Mouse (Mus musculus) urinary bladder, postnatal 14 days (tissue): ENCODE results near the gene Cds2.
"Not testable (repeated sequence)": the region's sequence is repeated elsewhere in the genome, so short reads cannot be mapped to it uniquely, and the experiment has no call there.

Experiments
- DNase-seq: peaks from one replicate; pipeline ENCODE4 v3.0.0; 2021; ENCODE audit warnings: low spot score

Gene Cds2

DNA sequence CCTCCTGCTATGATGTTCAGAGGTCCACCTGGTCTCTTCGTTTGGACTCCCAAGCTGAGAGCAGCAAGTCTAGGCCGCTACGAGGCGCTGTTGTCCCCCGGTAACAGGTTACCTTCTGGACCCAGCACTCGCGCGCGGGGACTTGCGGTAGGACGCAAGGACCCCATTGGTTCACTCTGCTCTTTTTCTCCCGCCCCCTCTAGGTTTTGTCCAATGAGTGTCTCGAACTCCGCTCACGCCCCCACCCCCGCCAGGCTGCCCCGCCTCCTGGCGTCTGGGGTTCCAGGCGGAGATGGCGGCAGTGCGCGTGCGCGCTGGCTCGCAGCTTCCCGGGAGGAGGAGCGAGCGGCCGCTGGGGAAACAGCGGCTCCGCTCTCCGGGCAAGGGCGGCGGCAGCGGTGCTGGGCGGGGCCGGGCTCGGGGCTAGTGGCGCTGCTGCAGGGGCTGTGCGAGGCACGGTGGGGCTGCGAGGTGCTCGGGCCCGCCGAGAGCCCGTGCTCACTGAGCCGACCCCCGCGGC lies at the start of gene Cds2:
Gene Cds2 (plus strand): TSS at position 270 of the 520 bp plus-strand sequence.
- peak; percentile 99 for DNase-seq

DNA sequence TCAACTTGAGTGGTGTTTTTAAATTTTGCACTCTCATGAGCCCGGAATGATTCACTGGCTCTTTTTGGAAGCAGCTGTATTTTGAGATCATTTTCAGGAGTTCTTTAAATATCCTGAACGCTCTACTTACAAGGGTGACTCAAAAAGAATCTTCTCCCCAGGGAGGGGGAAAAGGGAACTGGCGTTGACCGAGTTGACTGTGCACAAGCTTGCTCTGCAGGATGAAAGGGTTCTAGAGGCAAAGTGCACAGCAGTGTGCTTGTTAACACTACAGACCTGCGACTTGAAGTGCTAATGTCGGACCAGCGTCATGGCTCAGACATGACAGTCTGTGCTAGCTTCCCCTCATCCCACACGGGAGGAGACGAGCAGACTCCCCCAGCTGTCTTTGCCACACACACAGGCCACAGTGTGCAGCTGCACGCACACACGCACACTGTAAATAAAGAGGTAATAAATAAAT lies 41.3 kb upstream of the Cds2 start:
- no peak for DNase-seq

DNA sequence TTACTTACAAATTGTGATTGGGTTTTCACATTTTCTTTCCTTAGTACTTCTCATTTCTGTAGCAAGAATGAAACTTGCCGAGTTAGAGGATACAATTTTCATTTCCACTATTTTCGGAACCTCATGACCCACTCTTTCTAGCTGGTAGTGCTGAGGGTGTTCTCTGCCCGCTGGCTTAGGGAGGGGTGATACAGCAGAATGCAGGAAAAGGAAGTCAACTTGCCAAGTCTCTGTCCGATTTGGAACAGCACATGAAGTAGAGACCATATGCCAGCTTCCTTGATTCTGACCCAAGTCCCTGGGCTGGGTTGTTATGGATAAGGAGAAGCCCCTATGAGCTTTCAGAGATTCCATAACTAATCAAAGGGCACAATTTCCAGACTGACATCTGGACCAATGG lies 38.6 kb upstream of the Cds2 start:
- no peak for DNase-seq

DNA sequence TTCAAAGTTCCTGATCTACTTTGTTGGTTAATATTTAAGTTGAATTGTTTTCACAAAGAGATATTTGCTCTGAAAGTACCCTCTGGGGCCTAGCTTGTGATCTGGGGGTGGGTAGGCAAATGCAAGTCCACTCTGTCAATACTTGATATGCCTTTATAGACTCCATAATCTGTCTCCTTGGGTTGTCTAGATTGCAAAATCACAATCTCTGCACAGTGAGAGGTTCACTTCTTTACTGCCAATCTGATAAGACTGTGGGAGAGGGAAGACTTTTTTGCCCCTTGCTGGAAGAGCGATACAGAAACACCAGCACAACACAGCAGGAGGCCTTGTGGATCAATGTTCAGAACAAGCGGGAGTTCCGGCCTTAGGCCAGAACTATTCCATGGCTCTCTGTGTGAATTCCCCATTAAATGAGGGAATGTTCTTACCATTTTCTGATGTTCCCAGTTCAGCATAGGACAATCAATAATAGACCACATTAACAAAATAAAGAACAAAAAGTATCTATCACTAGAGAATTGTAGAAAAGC lies 30.5 kb upstream of the Cds2 start:
- DNase-seq: no peak

DNA sequence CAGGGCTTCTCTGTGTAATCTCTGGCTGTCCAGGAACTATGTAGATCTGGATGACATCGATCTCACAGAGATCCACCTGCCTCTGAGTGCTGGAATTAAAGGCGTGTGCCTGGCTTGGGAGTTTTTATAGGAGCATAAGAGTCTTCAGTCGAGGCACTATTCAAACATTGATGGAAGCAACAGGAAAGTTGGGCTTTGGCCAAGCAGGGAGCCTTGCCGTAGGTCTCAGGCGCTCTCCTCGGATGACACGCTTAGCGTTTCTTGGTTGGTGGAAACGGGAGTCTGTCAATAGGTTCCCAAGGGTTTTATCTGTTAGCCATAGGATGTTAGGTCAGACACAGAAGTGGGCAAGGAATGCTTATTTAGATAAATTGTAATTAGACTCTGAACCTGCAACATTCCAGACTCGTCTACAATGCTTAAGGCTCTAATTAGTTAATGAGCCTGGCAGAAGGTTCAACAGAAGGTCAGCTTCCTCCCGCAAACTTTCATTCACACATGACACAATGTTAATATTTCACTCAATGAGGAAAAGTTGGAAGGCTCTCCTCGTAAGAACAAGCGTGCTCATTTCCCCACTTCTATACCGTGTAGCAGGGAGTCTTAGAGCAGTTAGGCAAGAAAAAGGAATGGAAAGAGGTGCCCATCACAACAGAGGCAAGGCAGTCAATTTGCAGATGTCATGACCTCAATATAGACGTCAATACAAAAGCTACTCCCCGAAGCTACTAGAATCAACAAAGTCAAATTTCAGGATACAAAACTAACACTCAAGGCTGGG lies 28.8 kb upstream of the Cds2 start:
- no peak for DNase-seq

DNA sequence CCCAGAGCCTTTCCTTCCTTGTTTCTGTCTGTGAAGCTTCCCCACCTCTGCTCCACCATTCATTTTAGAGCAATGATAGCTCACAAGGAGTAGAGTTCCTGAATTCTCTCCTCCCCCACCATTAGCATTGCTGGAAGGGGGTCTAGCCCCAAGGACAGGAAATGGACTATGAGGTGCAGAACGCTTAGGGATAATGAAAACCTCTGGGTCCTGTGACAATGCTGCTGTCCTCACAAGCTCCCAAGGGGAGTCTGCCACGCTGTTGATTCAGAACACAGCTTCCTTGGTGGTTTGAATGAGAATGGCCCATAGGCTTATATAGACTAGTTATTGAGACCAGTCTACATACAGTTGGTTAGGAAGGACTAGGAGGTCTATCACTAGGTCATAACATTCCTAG lies 27.7 kb upstream of the Cds2 start:
- DNase-seq: no peak

DNA sequence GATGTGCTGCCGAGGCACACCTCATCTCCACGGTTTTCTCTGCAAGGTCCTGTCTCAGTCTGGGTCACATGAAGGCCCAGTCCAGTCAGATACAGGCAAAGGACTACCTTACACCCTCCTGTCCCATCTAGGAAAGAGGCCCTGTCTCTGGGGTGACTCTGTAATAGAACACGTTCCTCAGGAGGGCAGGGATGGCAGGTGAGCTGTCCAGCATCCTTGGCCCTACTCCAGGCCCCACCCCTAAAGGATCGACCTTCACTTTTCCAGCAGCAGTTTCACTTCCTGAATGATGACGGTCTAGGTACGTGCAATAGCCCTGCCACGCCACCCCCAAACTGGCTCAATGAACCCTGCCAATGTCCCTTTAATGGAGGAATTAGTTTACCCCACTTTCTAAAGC lies 27.0 kb upstream of the Cds2 start:
- DNase-seq: no peak

DNA sequence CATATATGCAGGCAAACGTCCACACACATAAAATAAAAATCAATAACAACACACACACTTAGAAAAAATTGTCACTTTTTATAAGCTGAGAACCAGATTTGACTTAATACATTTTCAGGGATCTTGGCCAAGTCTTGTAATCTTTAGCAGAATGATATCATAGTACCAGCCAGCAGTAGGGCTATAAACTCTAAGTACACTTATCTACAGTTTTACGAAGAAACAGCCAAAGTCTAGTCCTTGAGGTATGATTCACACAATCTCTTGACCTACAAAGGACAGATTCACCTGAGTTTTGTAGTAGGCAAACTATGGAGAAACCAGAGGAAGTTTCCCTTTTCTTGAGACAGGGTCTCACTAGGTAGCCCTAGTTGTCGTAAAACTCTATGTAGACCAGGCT lies 23.5 kb upstream of the Cds2 start:
- DNase-seq: not testable (repeated sequence)

DNA sequence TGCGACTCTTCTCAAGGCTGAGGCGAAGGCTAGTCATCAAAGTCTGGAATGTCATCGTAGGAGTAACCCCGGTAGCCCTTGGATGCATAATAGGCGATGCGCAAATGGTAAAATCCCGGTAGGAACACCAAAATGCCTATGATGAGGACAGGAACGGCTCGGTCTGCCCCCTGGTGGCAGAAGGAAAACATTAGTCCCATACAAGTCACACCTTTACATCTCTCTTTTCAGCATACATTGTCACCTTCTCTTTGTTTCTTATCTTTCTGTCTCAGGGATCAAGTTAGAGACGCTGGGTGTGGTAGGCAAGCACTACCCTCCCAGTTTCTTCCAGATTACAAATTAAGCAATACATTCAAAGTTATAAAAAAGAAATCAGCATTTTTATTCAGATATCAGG lies 22.5 kb upstream of the Cds2 start:
- DNase-seq: peak; percentile 63

DNA sequence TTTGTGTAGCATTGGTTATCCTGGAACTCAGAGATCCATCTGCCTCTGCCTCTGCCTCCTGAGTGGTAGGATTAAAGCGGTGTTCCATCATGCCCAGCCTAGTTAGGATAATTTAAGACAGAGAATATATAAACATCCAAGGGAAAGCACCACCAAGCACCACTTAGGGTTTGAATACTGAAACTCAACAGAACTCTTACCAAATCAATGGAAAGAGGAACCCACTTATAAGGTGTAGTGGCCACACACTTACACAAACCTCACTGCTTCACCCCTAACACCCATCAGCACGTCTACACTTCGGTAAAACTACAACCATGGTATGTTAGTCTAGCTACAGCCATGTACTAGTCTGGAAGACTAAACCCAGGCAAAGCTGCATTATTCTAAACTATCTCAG lies 19.6 kb upstream of the Cds2 start:
- DNase-seq: no peak

DNA sequence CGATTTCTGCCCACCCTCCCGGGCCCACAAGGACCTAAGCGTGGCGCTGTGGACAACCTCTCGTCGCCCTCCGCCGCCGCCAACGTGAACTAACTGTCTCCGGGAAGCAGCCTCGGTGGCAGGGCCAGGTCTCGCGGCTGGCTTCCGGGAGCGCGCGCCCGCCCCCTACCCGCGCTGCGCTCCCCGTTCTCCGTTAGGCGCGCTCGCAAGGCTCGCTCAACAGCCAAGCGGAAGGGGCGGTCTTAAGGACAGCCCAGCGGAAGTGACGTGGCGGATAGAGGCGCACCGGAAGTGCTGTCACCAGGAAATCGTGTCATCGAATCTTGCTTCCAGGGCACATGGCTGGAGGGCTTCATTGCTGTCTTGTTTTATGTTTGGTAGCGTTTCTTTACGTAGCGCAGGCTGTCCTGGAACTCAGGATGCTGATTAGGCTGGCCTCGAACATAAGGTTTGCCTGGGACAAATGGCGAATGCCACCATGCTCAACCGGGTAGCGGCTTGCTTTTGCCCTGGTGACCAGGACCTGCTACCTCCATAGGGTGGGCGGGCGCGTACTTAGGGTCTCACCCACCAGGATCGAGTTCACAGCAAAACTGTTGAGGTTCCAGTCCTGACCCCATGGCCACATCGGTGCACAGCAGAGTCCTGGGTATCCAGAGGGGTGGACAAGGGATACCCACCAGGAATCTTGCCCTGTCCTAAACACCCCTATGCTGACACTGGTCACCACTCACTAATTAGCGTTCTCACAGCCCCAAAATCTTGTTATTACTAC lies 15.2 kb upstream of the Cds2 start, which contains the start of gene Tmem230:
Gene Tmem230 (minus strand): TSS at position 269 of the 775 bp plus-strand sequence.
- DNase-seq: peak; percentile 94

DNA sequence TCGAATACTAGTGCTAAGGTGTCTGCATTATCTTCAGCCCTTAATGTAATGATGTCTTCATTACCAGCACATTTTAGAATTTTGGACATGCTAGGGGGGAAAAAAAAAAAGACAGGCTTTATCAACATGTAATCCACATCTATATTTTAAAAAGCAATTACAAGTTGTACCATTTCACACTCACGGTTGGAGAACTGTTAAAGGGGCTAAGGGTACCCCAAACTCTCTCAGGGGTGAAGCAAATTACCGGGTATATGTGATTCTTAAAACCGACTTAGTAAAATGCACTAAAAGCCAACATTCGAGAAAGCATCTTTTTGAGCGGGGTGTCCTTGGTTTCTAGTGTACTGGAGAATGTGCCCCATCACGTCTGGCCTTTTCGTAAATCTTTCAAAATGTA lies 11.0 kb upstream of the Cds2 start:
- no peak for DNase-seq

DNA sequence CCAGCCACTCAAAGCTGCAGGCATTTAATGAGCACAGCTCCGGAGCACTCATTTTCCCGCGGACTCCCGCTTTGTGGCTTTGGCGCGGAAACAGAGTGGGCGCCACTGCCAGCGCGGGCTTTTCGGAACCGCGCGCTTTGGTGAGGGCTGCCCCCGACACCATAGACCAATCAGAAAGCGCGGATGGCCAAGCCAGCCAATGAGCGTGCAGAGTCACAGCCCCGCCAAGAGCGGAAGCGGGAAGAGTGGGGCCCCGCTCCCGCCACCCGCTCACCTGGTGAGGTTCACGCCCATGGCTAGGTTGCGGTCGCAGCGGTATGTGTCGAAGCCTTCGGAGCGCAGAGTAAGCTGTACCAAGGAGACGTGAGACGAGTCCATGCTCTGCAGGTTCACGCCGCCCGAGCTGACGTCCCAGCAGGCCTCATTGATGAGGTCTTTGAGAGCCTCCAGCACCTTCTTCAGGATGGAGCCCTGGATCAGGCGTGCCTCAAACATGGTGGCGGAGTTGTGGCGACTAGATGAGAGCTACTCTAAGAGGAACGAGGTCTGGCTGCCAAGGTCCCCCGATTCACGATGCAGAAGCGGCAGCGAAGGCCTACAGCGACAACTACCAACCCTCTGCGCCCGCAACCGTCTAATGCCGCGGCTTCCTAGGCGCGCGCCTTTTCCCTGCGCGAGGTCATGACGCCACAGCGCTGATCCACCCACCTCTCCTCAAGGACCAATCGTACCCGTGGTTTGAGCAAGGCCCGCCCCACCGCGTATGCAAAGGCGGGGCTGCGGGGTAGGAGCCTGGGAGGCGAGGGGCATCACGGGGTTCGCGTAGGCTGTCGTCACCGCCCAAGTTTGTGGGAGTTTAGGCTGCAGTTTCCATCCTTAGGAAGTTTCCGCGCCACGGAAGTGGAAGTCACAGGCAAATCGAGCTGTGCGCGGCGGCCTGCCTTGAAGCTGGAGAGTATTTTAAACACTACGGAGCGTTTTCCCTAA lies 10.1 kb upstream of the Cds2 start, which contains the start of gene Pcna:
Gene Pcna (minus strand): TSS at position 773 of the 987 bp plus-strand sequence.
- DNase-seq: peak; percentile 97

DNA sequence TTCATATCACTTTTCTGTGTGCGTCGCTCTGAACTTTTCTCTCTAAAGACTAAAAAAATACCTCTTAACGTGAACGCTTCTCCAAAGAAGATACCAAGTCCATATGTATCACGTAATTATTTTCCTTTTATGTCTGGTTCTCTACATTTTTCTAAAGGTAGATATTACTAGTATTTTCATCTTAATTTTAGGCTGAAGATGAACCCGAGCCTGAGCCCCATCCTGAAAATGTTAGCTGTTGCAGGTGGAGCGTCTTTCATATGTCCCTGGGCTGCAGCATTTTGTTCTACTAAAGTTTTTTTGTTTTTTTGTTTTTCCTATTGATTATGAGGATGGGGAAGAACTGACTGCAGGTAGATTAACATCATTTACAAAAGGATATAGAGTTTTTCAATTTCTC lies 9.3 kb upstream of the Cds2 start:
- no peak for DNase-seq

DNA sequence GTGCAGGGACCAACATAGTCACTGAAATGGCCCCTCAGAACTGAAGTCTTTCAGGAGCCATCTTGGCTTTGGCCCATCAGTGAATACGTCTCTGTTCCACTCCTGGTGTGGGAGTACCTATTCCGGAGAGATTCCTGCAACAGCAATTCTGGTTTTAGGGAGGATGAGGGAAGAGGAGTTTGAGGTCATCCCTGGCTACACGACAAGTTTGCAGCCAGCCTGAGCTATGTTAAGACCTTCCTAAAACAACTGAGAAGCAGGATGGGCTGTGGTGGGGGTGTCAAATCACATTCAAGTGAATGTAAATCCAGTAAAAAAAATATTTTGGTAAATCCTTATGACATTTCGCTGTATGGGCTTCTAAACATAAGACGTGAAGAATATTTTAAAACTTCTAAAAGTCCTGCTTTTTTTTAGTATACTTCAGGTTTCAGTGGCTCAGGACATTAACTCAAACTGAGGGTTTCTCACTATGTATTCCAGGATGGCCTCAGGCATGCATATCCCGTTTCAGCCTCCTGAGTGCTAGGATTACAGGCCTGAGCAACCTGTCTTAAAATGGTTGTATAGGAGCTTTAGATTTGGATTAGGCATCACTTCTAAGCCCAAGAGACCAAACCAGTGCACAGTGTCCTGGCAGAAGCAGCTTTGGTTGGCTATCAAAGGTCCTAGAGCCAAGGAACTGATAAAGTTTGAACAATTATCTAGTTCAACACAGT lies 5.4 kb upstream of the Cds2 start:
- no peak for DNase-seq

DNA sequence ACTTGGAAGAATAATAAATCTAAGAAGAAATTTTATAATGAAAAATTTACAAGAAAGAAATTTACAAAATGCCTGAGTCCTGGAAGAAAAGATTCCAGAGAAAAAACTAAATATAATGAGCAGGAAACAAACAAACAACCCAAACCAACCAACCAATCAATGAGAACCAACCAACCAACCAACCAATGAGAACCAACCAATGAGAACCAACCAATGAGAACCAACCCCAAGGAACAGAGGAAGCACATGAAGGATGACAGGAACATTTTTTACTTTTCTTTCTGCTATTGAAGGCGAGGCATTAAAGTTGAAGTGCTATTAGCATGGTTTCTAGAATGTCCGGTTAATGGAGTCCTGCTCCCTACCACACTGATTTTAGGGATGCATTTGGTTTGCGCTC lies 2.3 kb upstream of the Cds2 start:
- DNase-seq: no peak

DNA sequence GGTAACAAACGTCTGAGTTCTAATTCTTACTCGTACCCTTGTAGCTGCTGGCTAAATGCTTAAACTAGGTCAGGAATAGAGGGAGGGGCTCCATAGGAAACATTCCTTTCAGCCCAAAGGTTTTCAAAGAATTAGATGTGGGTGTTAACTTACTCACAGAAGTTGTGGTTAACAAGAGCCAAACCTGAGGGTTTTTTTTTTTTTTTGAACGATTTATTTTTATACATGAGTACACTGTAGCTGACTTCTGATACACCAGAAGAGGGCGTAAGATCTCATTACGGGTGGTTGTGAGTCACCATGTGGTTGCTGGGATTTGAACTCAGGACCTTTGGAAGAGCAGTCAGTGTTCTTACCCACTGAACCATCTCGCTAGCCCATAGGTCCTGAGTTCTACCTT lies 773 bp upstream of the Cds2 start:
- DNase-seq: no peak

DNA sequence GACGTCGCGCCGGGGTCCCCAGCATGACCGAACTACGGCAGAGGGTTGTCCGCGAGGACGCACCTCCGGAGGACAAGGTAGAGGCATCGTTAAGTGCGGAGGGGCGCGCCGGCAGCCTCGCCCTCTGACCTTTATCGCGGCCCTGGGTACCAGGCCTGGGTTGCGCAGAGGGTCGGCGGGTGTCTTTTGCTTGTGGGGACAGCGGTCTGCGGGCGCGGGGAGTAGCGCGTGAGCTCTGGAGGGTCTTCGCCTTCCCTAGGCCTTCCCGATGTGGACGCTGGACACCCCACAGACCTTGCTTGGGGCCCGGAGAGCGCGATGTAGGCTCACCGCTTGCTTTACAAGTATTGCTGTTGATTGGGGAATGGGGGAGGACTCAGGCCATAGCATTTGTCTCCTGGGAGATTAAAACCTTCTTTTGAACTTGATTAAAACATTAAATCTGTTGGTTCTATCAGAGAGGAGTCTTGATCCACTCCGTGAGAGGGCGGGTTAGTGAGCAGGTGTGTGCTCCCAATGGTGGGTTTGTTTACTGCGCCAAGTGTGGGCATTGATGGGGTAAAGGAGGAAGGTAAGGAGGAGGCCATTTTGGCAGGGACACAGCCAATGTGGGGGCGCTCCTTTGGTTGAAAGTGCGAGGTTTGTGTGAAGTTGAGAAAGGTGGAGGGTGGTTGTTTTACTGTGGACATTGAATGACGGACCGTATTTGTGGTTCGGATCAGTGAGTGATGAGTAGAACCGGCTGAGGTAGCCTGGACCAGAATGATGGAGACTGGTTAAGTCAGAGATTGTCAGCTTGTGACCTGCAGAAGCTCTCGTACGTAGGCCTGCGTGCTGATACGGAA lies 695 bp downstream of the Cds2 start:
- DNase-seq: peak; percentile 10

DNA sequence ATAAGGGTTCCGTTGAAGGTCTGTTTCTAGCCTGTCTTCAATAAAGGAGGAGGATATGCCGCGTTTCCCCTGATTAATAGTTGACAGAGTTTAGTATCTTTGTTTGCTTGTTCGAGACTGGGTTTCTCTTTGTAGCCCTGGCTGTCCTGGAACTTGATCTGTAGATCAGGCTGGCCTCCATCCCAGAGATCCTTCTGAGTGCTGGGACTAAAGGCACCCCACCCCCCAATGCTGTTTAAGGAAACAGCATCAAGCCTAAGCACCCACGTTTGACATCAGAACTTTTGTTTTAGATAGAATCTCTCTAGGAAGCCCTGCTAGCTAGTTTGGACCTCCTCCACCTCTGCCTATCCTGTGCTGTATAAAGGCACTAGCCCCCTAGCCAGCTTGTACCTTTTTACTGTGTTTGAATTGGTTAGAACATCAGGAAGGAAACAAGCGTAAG lies 1.3 kb downstream of the Cds2 start:
- no peak for DNase-seq

DNA sequence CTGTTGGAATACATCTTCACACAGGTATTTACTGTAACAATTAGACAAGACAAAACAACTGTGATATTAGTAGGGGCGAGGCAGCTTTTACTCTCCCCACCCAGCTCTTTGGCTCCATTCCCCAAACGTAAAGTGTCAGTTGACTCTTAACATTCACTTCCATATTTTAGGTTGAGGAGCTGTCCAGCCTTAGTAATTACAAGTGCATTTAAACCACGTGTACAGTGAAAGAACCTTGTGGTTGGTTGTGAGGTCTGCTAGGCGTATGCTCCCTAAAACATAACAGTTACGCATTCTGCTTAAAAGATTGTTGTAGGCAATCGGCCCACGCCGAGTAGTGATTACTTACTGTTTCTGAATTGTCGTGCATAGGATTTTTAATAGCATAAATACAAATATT lies 2.2 kb downstream of the Cds2 start:
- no peak for DNase-seq
